Mouse (Mus musculus) heart, adult 2 months (tissue): Measurements from ENCODE around the gene Pik3r2.

Experiments
- CTCF ChIP-seq: fragments of 200-600 bp; IDR thresholded peaks from 2 replicates; pipeline ENCODE4 v1.8.1; 2022; ENCODE audit warnings: antibody characterized with exemption, mild to moderate bottlenecking, moderate library complexity
- POLR2A ChIP-seq: fragments of 200-500 bp; IDR thresholded peaks from 2 replicates; pipeline ENCODE4 v1.6.1; 2011; ENCODE audit warnings: mild to moderate bottlenecking, low read depth, low read length, control low read depth; ENCODE audit not compliant: insufficient read depth

DNA sequence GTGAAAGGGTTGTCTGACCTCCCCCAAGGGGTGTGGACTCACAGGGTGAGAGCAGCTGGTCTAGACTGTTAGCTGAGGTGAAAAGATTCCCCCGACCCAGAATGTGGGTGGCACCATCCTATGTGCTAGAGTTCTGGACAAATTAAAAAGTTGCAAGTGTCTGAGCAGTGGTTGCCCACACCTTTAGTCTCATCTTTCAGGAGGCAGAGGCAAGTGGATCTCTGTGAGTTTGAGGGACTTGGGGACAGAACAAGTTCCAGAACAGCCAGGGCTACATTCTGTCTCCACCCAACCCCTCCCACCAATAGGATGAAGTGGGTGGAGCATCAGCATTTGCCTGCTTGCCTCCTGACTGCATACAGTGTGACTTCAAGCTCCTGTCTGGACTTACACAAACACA is 14.4 kb downstream of the Pik3r2 start:
- TF ChIP-seq POLR2A (0 out of 2 replicates have a peak, but pooled peaks have one; percentile 7), CTCF (no peak)
